Mouse (Mus musculus): ENCODE results near the gene Pepd.

Gene Pepd

GRCm38 (mm10) chr7:35056436-35056864 is 144.3 kb downstream of the Pepd start, which contains the start of gene Cebpg:
Cebpg (minus strand) TSS chr7:35056573.
- DNase-seq (ENCODE audit: low spot score) = peak; percentile 95

GRCm38 (mm10) chr7:35056999-35057398 is 144.8 kb downstream of the Pepd start:
- DNase-seq (ENCODE audit: low spot score) = no peak

DNA sequence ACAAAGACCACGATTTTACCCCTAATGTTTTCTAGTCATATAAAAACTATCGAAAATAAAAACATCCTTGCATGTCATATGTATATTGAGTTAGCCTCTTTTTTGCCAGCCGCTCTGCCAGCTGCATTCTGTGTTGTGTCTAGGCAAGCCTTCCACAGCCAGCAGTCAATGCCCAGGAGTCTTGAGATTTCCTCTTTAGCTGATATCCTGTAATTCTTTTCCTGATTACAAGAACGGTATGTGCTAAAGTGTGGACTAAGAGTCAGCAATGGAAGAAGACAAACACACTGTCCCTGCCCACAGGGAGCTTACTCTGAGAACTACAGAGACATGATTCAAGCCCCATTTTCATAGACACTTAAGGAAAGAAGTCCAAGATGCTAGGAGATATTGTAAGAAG is 145.4 kb downstream of the Pepd start:
- no peak for DNase-seq (ENCODE audit: low spot score)

DNA sequence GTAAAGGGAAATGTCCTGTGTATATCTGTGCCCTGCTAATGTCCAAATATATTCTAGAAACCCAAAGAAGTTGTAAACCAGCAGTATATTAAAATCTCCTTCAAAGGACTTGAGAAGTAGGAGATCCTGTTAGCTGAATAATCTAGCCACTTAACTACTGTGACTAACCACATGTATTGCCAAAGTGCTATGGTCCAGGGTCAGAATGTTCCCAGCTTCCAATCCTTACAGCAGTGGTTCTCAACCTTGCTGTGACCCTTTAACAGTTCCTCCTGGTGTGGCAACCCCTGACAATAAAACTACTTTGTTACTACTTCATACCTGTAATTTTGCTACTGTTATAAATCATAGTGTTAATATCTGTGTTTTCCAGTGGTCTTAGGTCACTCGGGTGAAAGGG is 146.2 kb downstream of the Pepd start:
- no peak for DNase-seq (ENCODE audit: low spot score)

DNA sequence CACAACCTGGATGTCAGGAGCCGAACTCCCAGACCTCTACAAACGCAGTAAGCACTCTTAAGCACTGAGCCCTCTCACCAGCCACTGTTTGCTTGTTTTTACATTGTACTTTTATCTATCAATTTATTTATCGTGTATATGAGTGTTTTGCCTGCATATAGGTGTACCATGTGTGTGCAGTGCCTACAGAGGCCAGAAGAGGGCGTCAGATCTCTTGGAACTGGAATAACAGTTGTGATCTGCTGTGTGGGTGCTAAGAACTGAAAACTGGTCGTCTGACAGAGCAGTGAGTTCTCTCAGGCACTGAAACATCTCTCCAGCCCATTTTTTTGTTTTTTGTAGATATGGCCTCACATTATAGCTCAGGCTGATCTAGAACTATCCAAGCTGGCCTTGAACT is 147.3 kb downstream of the Pepd start:
- no peak for DNase-seq (ENCODE audit: low spot score)

DNA sequence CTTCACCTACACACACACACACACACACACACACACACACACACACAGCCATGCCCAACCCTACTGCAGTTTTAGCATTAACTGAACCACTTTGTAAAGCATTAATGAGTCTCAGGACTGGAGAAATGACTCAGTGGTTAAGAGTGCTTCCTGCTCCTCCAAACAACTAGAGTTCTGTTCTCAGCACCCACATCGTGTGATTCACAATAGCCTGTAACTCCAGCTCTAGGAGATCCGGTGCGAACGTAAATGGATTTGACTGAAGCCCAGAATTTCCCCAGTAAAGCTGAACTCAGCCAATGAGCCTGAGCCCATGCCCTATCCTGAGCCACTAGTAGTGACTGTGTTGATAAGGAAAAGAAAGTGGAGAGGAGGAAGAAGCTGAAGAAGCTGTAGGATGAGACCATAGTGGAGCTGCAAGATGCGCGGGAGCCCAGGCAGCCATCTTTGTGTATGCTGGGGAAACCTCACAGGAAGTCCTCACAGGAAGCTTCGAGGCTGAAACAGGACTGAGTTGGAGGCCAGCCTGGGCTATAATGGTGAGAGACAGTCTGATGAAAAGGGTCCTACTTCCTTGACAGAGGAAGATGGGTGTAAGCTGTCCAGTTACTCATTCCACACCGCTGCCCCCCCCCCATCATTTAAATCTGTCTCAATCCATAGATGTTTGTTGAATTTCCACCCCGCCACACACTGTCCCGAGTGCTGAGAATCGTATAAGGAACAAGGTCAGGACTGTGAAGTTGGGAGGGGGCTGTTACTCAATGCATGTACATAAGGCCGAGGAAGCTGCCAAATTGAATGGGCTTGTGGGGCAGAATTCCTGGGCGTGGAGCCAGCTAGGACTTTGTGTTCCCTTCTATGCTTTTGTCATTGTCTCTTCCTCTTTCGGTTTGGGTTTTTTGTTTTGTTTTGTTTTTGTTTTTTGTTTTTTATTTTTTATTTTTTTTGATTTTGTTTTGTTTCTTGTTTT is 152.4 kb downstream of the Pepd start:
- DNase-seq (ENCODE audit: low spot score) = no peak

DNA sequence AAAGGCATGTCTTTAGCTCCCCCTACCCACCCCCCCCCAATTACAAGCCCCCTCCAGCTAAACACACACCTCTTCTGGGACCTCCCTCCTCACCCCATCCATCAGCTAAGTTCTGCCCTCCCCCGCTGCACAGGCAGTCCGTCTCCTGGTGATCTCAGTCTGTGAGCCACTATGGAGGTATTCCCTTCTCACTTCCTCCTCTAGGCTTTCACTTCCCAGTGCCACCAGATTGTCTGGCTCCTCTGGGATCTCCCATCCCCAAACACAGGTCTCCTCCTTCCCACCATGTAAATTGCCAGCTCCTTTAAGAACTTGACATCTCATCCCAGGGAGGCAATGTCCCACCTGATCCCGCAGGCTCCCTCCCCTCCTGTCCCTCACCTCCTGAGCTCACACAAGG is 153.8 kb downstream of the Pepd start:
- DNase-seq (ENCODE audit: low spot score) = no peak

DNA sequence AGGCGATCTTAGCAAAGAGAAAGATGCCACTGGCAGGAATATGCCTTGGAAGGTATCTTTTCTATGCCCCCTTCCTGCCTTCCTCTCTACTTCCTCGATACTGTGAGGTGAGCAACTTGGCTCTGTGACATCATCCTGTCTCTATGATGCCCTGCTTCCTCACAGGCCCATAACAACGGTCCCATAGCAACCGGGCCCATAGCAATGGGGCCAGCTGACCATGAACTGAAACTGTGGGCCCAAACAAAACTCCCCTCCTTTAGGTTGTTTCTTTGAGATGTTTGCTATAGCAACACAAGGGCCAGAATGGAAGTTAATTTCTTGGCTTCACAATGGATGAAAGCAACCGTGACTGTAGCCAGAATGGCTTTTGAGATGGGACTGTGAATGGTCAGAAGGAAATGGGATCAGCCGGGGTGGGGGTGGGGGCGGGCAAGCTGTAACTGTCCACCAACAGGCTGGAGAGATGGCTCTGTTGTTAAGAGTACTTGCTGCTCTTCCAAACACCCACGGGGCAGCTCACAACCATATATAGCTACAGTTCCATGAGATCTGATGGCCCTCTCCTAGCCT is 154.5 kb downstream of the Pepd start:
- no peak for DNase-seq (ENCODE audit: low spot score)

GRCm38 (mm10) chr7:35076645-35077044 is 164.5 kb downstream of the Pepd start:
- DNase-seq (ENCODE audit: low spot score) = no peak

GRCm38 (mm10) chr7:35080843-35081338 is 168.7 kb downstream of the Pepd start:
- DNase-seq (ENCODE audit: low spot score) = no peak

DNA sequence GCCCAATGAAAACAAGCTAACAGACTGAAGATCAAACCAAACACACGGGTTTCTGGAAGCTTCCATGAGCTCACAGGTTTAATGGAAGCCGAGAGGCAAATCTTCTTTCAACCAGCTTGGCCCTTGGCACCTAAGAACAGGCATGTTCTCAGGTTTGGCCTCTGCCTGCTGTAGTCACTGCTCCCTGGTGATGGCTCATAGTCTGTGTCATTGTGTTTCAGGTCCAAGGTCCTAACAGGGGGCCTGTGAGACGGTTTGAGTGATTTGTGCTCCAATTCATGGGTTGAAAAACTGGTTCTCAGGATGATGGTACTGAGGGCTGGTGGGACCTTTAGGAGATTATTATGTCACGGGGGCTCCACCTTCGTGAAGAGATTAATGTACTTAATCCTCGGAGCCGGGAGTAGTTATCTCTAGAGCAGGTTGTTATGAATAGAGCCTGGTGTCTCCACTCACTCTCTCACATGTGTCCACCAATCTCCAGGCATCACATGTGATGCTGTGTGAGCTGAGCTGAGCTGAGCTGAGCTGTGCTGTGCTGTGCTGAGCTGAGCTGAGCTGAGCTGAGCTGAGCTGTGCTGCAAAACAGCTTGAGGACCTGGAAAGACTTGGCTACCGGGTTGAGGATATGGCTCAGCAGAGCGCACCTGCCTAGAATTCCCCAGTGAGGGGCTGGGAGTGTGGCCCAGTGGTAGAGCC is 169.4 kb downstream of the Pepd start:
- no peak for DNase-seq (ENCODE audit: low spot score)

- no peak for DNase-seq (ENCODE audit: low spot score)
Observed at GRCm38 (mm10) chr7:35084565-35085360, 172.6 kb downstream of the Pepd start.

DNA sequence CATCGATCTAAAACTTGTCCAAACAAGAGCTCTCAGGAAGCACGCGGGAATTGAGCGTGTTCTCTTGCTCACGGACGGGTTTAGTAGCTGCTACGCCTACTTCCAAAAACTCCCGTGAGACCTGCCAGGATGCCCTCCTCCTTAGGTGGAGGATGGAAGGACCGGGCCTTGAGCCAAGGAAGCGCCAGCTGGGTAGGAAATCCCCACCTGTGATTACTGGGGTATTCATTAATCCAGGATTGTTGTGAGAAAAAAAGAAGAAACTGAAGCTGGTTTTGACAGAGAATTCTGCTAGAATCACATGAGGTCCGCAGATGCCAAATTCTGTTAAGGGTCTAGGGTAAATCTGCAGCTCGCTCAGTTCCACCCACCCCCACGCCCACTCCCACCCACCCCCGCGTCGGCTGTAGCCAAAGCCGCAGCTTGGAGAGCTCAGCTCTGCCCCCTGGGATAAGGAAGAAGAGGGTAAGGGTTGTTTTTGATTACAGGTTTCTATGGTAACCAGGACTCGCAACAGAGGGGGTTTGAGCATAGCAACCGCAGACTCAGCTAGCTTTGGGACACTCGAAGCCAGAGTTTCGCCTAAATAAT is 174.2 kb downstream of the Pepd start:
- DNase-seq (ENCODE audit: low spot score) = no peak

- no peak for DNase-seq (ENCODE audit: low spot score)
Observed at GRCm38 (mm10) chr7:35090550-35090949, 178.4 kb downstream of the Pepd start.

All from ovary, postnatal 10 days (tissue).